Mouse (Mus musculus) heart, postnatal 4 days (tissue): ENCODE measurements around the gene Accsl. TPM values are rescaled to one million over a fixed set of nuclear protein-coding genes. Genes with fewer than 3 reads are reported as not detected.

Experiments used
- DNase-seq: peaks from one replicate; pipeline ENCODE4 v3.0.0; 2021
- total RNA-seq, 2 experiments: library from RNA; stranded (reverse); gene quantifications; 2 replicates each; pipeline ENCODE4 v1.2.3; 2021

Accsl gene
- total RNA-seq, 2 experiments from 2014 or later, result not detected

DNA sequence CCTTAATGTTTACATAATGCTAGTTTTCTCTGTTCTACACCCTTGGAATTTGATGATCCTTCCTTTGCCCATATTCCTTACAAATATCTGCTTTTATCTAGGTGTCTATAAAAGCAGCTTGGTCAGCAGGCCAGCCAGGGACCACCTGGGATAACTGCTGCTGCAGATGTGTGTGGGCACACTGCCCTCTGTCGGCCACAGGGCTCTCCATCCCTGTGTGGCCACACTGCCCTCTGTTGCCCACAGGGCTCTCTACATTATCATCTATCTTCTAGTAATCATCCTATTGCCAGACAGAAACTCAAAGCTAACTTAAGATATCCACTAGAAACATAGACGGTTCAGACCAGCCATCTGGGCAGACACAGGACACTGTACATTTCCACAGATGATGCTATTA lies 59.0 kb downstream of the Accsl start:
- peak; percentile 60 for DNase-seq

DNA sequence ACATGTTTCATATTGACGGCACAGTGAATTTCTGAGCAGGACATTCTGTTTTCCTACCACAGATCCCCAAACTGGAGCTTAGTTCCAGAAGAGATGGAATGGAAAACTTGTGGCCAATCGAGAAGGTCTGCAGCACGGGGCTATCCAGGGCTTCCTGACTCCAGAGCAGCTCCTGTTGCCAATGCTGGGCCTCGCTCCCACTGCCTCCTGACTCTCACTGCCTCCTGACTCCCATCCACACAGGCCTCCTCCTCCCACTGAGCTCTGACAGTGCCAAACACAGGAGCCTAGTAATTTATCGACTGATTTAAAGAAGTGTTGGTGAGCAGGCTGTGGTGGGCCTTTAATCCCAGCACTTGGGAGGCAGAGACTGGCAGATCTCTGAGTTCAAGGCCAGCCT lies 60.9 kb downstream of the Accsl start:
- DNase-seq, result no peak

DNA sequence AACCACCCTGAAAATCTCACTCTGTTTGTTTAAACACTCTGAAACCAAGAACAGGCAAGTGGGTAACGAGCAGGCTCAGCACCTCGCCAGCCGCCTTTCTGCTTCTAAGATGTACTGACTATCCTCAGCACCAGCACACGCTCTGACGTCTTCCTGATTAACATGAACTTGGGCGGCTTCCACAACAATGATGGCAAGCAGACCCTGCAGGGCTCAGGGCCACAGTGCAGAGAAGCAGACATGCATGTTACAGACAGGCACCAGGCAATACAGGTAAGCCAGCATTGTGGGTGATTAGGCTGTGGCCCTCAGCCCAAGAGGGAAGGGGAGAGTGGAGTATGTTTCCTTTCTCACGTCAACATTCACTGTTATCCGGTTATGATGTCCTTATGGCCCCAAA lies 61.5 kb downstream of the Accsl start:
- DNase-seq, result no peak

DNA sequence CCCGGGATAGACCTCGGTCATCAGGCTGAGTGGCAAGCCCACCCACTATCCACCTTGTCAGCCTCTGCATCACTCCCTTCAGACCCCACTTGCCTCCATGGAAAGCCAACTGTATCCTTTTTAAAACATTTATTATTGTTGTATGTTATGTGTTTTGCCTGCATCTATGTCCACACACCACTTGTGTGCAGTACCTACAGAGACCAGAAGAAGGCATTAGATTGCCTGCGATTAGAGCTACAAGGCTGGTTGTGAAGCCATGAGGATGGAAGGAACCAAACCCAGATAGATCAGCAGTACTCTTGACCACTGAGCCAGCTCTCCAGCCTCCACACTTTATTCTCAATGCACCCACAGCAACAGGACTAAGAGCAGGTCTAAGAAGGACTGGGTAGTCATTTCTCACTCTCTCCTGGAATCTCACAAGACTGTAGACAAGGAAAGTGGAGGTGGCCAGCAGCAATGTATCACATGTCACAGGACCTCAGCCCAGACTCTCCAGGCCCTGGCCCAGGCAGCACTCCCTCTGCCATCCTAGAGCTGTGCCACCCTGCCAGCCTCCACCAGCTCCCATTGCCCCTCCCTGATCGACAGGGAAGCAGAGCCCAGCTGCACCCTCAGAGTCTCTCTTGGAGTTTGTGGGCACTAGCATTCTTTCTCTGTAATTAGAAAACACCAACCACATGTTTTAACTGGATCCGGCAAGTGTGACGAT lies 62.3 kb downstream of the Accsl start:
- DNase-seq, result no peak

DNA sequence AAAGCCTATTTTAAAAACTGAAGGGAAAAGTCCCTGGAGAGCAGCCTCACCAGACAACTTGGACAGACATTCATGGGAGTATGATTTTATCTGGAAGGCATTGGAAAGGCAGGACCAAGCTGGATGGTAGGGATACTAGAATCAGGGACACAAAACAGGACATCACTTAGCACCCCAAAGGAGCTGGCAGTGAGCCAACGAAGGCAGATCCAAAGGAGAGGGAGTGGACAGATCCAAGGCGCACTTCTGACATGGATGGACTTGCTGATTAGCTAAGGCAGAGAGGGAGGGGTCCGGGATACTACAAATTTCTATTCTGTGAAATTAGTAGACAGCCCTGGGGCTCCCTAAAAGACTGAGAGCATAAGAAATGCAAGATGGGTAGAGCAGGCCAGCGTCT lies 63.4 kb downstream of the Accsl start:
- DNase-seq, result no peak

Other genes with a start within 250 kb of the Accsl start
- under 1 TPM; 0.09 to 0.21 TPM for gene Alx4, start 226.8 kb downstream of the Accsl start, total RNA-seq
- gene Ext2, start 46.6 kb downstream of the Accsl start, total RNA-seq, result 10 to 100 TPM; 60.2 to 61.4 TPM
- gene Accs, start 19.2 kb downstream of the Accsl start, total RNA-seq, result 10 to 100 TPM; 10.2 to 10.6 TPM
- 10 to 100 TPM; 24.2 to 26.7 TPM for gene Gm13889, start 88.0 kb upstream of the Accsl start, total RNA-seq
- gene Gm27027, start 127.2 kb upstream of the Accsl start, total RNA-seq, result 1 to 10 TPM in 1 of 2 experiments, not detected in 1; 1.8 TPM
- 10 to 100 TPM; 72.4 to 82.2 TPM for gene Alkbh3, start 141.7 kb upstream of the Accsl start, total RNA-seq